Mouse (Mus musculus) hindbrain, postnatal 0 days (tissue): ENCODE results near the gene Chrnd. TPM values are rescaled to one million over a fixed set of nuclear protein-coding genes. Genes with fewer than 3 reads are reported as not detected.

Experiments used
- ATAC-seq: fragments of 200-750 bp; cut with Nextera tagmentation; 2 replicates; pipeline ENCODE4 v1.8.0; 2017; ENCODE audit warnings: mild to moderate bottlenecking, moderate TSS enrichment, moderate library complexity
- DNase-seq: peaks from one replicate; pipeline ENCODE4 v3.0.0-alpha.2; 2015; ENCODE audit warnings: low spot score
- H3K27ac ChIP-seq: fragments of 300-500 bp; sonication (generic); 2 replicates; pipeline ENCODE4 v1.5.1; 2014; ENCODE audit warnings: mild to moderate bottlenecking
- H3K27me3 ChIP-seq: fragments of 300-500 bp; sonication (generic); 2 replicates; pipeline ENCODE4 v1.6.1; 2014; ENCODE audit warnings: low read length, mixed read lengths; ENCODE audit not compliant: insufficient read depth
- H3K36me3 ChIP-seq: fragments of 300-500 bp; sonication (generic); 2 replicates; pipeline ENCODE4 v1.6.1; 2014; ENCODE audit warnings: low read length, mixed read lengths; ENCODE audit not compliant: insufficient read depth
- H3K4me1 ChIP-seq: fragments of 300-500 bp; sonication (generic); 2 replicates; pipeline ENCODE4 v1.6.1; 2014; ENCODE audit warnings: antibody characterized with exemption, low read length, mixed read lengths; ENCODE audit not compliant: insufficient read depth
- H3K4me2 ChIP-seq: fragments of 300-500 bp; sonication (generic); 2 replicates; pipeline ENCODE4 v1.6.1; 2014; ENCODE audit warnings: low read depth, mild to moderate bottlenecking, low read length, moderate library complexity, mixed read lengths
- H3K4me3 ChIP-seq: fragments of 300-500 bp; sonication (generic); 2 replicates; pipeline ENCODE4 v1.5.1; 2014; ENCODE audit warnings: low read length
- H3K9ac ChIP-seq: fragments of 300-500 bp; sonication (generic); replicated peaks from 2 replicates; pipeline ENCODE4 v1.6.1; 2014; ENCODE audit warnings: mild to moderate bottlenecking, low read length, moderate library complexity, mixed read lengths
- H3K9me3 ChIP-seq: fragments of 300-500 bp; sonication (generic); 2 replicates; pipeline ENCODE4 v1.6.1; 2016; ENCODE audit warnings: low read length, mixed read lengths
- CTCF ChIP-seq: IDR thresholded peaks from 2 replicates; pipeline ENCODE4 v1.5.1; 2016; ENCODE audit warnings: antibody characterized with exemption, control low read depth, low read depth
- WGBS: fragments of 180-500 bp; shearing (Covaris S2); extraction: QIAGEN DNeasy Blood & Tissue Kit; methylation state at CpG from one replicate; pipeline ENCODE4 v1.1.7; 2014; 5-methylcytosine and 5-hydroxymethylcytosine counted together
- polyA plus RNA-seq: library from polyadenylated mRNA; unstranded; fragments of >200 nt; fragmentation: Nextera tagmentation; extraction: Ambion mirVana; gene quantifications from 2 replicates; pipeline ENCODE4 v1.2.1, GENCODE M21; 2015
- total RNA-seq: library from RNA; depleted of rRNA; stranded (reverse); fragments of >200 nt; gene quantifications from 2 replicates; pipeline ENCODE4 v1.2.3, GENCODE M21; 2014; rRNA removed

Chrnd gene
- total and polyA plus RNA-seq, 2 experiments from 2014 or later: not detected

DNA sequence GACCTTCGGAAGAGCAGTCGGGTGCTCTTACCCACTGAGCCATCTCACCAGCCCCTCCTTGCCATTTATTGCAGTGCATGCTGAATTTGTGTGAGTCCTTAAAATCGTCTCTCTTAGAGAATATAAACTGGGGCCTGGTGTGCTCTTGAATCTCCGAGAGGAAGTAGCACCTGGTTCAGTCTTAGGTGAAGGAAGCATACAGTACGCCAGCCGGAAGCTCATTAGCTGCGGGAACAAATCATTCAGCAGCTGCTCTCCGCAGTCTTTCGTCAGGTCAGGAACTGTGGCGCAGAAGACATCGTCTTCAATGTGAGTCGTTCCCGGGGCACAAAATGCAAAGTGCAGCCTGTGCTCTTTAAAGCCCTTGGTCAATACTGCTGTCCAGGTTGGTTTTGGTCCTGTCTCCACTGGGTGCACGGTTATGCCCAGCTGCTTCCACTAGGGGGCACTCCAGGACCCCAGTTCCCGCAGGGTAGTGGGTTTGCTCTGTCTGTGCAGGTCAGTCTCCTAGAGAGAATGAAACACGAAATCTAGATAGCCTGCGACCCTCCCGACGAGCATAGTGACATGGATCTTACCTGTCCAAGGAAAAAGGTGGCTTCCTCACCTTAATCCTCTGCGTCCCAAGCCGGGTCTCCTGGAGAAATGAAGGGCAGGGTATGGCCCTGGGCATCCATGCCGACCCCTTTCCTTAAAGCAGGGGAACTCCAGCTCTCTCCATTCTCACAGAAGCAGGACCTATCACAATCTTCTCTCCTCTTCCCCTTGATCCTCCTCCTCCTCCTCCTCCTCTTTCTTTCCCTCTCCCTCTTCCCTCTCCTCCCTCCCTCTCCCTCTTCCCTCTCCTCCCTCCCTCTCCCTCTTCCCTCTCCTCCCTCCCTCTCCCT is 55.8 kb downstream of the Chrnd start:
- peak; percentile 94 for TF ChIP-seq CTCF
- DNase-seq (peak; percentile 87), ATAC-seq (peak; percentile 91)
- Histone ChIP-seq H3K27ac (no peak overlapping the region), H3K4me3 (no peak overlapping the region), H3K9ac (no peak overlapping the region), H3K4me2 (peak overlapping the region; percentile 37; the same call in 1 of the 2 replicates), H3K4me1 (no peaks in the 10 kb centered on the region), H3K36me3 (no peaks in the 10 kb centered on the region), H3K9me3 (no peaks in the 10 kb centered on the region), H3K27me3 (no peaks in the 10 kb centered on the region)
- 27% methylated on average over 22 of the region's 22 CpGs for WGBS

Other genes starting within 250 kb of the Chrnd start
- gene Alppl2, start 100.7 kb upstream of the Chrnd start, total RNA-seq: not detected in 2 replicates
- not detected in 2 replicates for gene Alppl2, start 100.7 kb upstream of the Chrnd start, polyA plus RNA-seq
- gene Alpi, start 89.0 kb upstream of the Chrnd start, total RNA-seq: not detected in 2 replicates
- not detected in 2 replicates for gene Alpi, start 89.0 kb upstream of the Chrnd start, polyA plus RNA-seq
- not detected in 2 replicates for gene Akp3, start 65.6 kb upstream of the Chrnd start, total RNA-seq
- gene Akp3, start 65.6 kb upstream of the Chrnd start, polyA plus RNA-seq: not detected in 2 replicates
- gene Ecel1, start 34.1 kb upstream of the Chrnd start, total RNA-seq: 45.6 and 50.0 TPM in 2 replicates
- 35.6 and 36.2 TPM in 2 replicates for gene Ecel1, start 34.1 kb upstream of the Chrnd start, polyA plus RNA-seq
- 0.29 and 0.31 TPM in 2 replicates for gene Prss56, start 7.3 kb upstream of the Chrnd start, total RNA-seq
- 0.46 and 0.47 TPM in 2 replicates for gene Prss56, start 7.3 kb upstream of the Chrnd start, polyA plus RNA-seq
- gene Chrng, start 14.1 kb downstream of the Chrnd start, total RNA-seq: 0.22 TPM in 1 of 2 replicates, not detected in the other
- 0.06 TPM in 1 of 2 replicates, not detected in the other for gene Chrng, start 14.1 kb downstream of the Chrnd start, polyA plus RNA-seq
- 60.4 and 68.1 TPM in 2 replicates for gene Eif4e2, start 23.3 kb downstream of the Chrnd start, total RNA-seq
- 99.7 and 103 TPM in 2 replicates for gene Eif4e2, start 23.3 kb downstream of the Chrnd start, polyA plus RNA-seq
- gene Efhd1, start 73.8 kb downstream of the Chrnd start, total RNA-seq: 12.4 and 13.0 TPM in 2 replicates
- gene Efhd1, start 73.8 kb downstream of the Chrnd start, polyA plus RNA-seq: 6.4 and 7.8 TPM in 2 replicates
- gene Gigyf2, start 136.4 kb downstream of the Chrnd start, total RNA-seq: 56.8 and 58.1 TPM in 2 replicates
- gene Gigyf2, start 136.4 kb downstream of the Chrnd start, polyA plus RNA-seq: 51.3 and 51.9 TPM in 2 replicates
- gene Kcnj13, start 204.1 kb downstream of the Chrnd start, total RNA-seq: 5.0 and 12.7 TPM in 2 replicates
- gene Kcnj13, start 204.1 kb downstream of the Chrnd start, polyA plus RNA-seq: 33.2 and 37.3 TPM in 2 replicates